Mouse (Mus musculus): ENCODE results near the gene Cpne8. TPM values are rescaled to one million over a fixed set of nuclear protein-coding genes. Genes with fewer than 3 reads are reported as not detected.

Cpne8 gene
- polyA plus RNA-seq, 1 experiment from 2014 or later = 5.1 TPM

- no peak overlapping the region for H3K27ac ChIP-seq (replicated peaks)
- H3K4me3 ChIP-seq = no peak overlapping the region
- H3K9me3 ChIP-seq (replicated peaks) = no peaks in the 10 kb centered on the region
- no peak for DNase-seq (ENCODE audit: low spot score)
- H3K27me3 ChIP-seq (ENCODE audit: low read depth, poor library complexity, severe bottlenecking) = no peaks in the 10 kb centered on the region
- WGBS = 98% methylated on average over 3 of the region's 3 CpGs
- H3K36me3 ChIP-seq = no peaks in the 10 kb centered on the region
- H3K4me1 ChIP-seq = no peaks in the 10 kb centered on the region
These were observed 72.1 kb downstream of the Cpne8 start for GRCm38 (mm10) chr15:90607181-90607580.

- Histone ChIP-seq H3K4me3 (no peak overlapping the region), H3K4me1 (no peaks in the 10 kb centered on the region), H3K9me3 (replicated peaks) (no peaks in the 10 kb centered on the region), H3K27ac (replicated peaks) (no peak overlapping the region), H3K36me3 (no peaks in the 10 kb centered on the region), H3K27me3 (ENCODE audit: low read depth, poor library complexity, severe bottlenecking) (no peaks in the 10 kb centered on the region)
- 83% methylated on average over 5 of the region's 5 CpGs for WGBS
- DNase-seq (ENCODE audit: low spot score) = no peak
These were observed 75.6 kb downstream of the Cpne8 start for GRCm38 (mm10) chr15:90603676-90604075.

- no peaks in the 10 kb centered on the region for H3K4me1 ChIP-seq
- no peak overlapping the region for H3K4me3 ChIP-seq
- H3K36me3 ChIP-seq = no peaks in the 10 kb centered on the region
- no peak for DNase-seq (ENCODE audit: low spot score)
- no peak overlapping the region for H3K27ac ChIP-seq (replicated peaks)
- WGBS = 81% methylated on average over 6 of the region's 6 CpGs
- H3K27me3 ChIP-seq (ENCODE audit: low read depth, poor library complexity, severe bottlenecking) = no peaks in the 10 kb centered on the region
- no peaks in the 10 kb centered on the region for H3K9me3 ChIP-seq (replicated peaks)
These were observed 81.3 kb downstream of the Cpne8 start for GRCm38 (mm10) chr15:90597715-90598497.

GRCm38 (mm10) chr15:90595592-90595991 lies 83.6 kb downstream of the Cpne8 start:
- 86% methylated on average over 2 of the region's 2 CpGs for WGBS
- DNase-seq (ENCODE audit: low spot score) = no peak
- H3K4me1 ChIP-seq = no peaks in the 10 kb centered on the region
- no peaks in the 10 kb centered on the region for H3K27me3 ChIP-seq (ENCODE audit: low read depth, poor library complexity, severe bottlenecking)
- no peak overlapping the region for H3K4me3 ChIP-seq
- H3K36me3 ChIP-seq = no peaks in the 10 kb centered on the region
- H3K27ac ChIP-seq (replicated peaks) = no peak overlapping the region
- H3K9me3 ChIP-seq (replicated peaks) = no peaks in the 10 kb centered on the region

GRCm38 (mm10) chr15:90589587-90589986 lies 89.6 kb downstream of the Cpne8 start:
- whole genome bisulfite sequencing = 78% methylated on average over 7 of the region's 7 CpGs
- Histone ChIP-seq H3K4me1 (no peaks in the 10 kb centered on the region), H3K36me3 (no peaks in the 10 kb centered on the region), H3K27ac (replicated peaks) (no peak overlapping the region), H3K9me3 (replicated peaks) (no peaks in the 10 kb centered on the region), H3K27me3 (ENCODE audit: low read depth, poor library complexity, severe bottlenecking) (no peaks in the 10 kb centered on the region), H3K4me3 (no peak overlapping the region)
- DNase-seq (ENCODE audit: low spot score) = no peak

- WGBS = 93% methylated on average over 3 of the region's 3 CpGs
- Histone ChIP-seq H3K27me3 (ENCODE audit: low read depth, poor library complexity, severe bottlenecking) (no peaks in the 10 kb centered on the region), H3K9me3 (replicated peaks) (no peaks in the 10 kb centered on the region), H3K36me3 (no peaks in the 10 kb centered on the region), H3K4me1 (no peaks in the 10 kb centered on the region), H3K27ac (replicated peaks) (no peak overlapping the region), H3K4me3 (no peak overlapping the region)
- DNase-seq (ENCODE audit: low spot score) = no peak
These were observed 101.8 kb downstream of the Cpne8 start for GRCm38 (mm10) chr15:90577402-90577801.

GRCm38 (mm10) chr15:90569246-90569645 lies 110.0 kb downstream of the Cpne8 start:
- Histone ChIP-seq H3K9me3 (replicated peaks) (no peaks in the 10 kb centered on the region), H3K36me3 (no peaks in the 10 kb centered on the region), H3K4me1 (no peaks in the 10 kb centered on the region), H3K27me3 (ENCODE audit: low read depth, poor library complexity, severe bottlenecking) (no peaks in the 10 kb centered on the region), H3K27ac (replicated peaks) (no peak overlapping the region), H3K4me3 (no peak overlapping the region)
- no peak for DNase-seq (ENCODE audit: low spot score)
- 91% methylated on average over 4 of the region's 4 CpGs for WGBS

GRCm38 (mm10) chr15:90568050-90568449 lies 111.2 kb downstream of the Cpne8 start:
- Histone ChIP-seq H3K9me3 (replicated peaks) (no peaks in the 10 kb centered on the region), H3K4me1 (no peaks in the 10 kb centered on the region), H3K4me3 (no peak overlapping the region), H3K36me3 (no peaks in the 10 kb centered on the region), H3K27ac (replicated peaks) (no peak overlapping the region), H3K27me3 (ENCODE audit: low read depth, poor library complexity, severe bottlenecking) (no peaks in the 10 kb centered on the region)
- no peak for DNase-seq (ENCODE audit: low spot score)
- 92% methylated on average over 4 of the region's 4 CpGs for WGBS

- Histone ChIP-seq H3K9me3 (replicated peaks) (no peaks in the 10 kb centered on the region), H3K4me3 (no peak overlapping the region), H3K4me1 (peaks cover 7% of the 10 kb centered on the region), H3K27ac (replicated peaks) (no peak overlapping the region), H3K36me3 (no peaks in the 10 kb centered on the region), H3K27me3 (ENCODE audit: low read depth, poor library complexity, severe bottlenecking) (no peaks in the 10 kb centered on the region)
- no peak for DNase-seq (ENCODE audit: low spot score)
- 78% methylated on average over 3 of the region's 3 CpGs for WGBS
These were observed 115.2 kb downstream of the Cpne8 start for GRCm38 (mm10) chr15:90563996-90564395.

GRCm38 (mm10) chr15:90561613-90562012 lies 117.6 kb downstream of the Cpne8 start:
- WGBS = 74% methylated on average over 12 of the region's 12 CpGs

GRCm38 (mm10) chr15:90548589-90548988 lies 130.6 kb downstream of the Cpne8 start:
- Histone ChIP-seq H3K36me3 (no peaks in the 10 kb centered on the region), H3K27me3 (ENCODE audit: low read depth, poor library complexity, severe bottlenecking) (no peaks in the 10 kb centered on the region), H3K27ac (replicated peaks) (no peak overlapping the region), H3K4me3 (no peak overlapping the region), H3K9me3 (replicated peaks) (no peaks in the 10 kb centered on the region), H3K4me1 (no peaks in the 10 kb centered on the region)
- DNase-seq (ENCODE audit: low spot score) = no peak
- 95% methylated on average over 7 of the region's 7 CpGs for WGBS

More at GRCm38 (mm10) chr15:90561613-90562012, 117.6 kb downstream of the Cpne8 start:
- peaks cover 7% of the 10 kb centered on the region for H3K4me1 ChIP-seq
- DNase-seq (ENCODE audit: low spot score) = no peak
- H3K4me3 ChIP-seq = no peak overlapping the region
- H3K27ac ChIP-seq (replicated peaks) = no peak overlapping the region
- no peaks in the 10 kb centered on the region for H3K27me3 ChIP-seq (ENCODE audit: low read depth, poor library complexity, severe bottlenecking)
- H3K9me3 ChIP-seq (replicated peaks) = no peaks in the 10 kb centered on the region
- no peaks in the 10 kb centered on the region for H3K36me3 ChIP-seq

- no peaks in the 10 kb centered on the region for H3K4me1 ChIP-seq
- H3K4me3 ChIP-seq = no peak overlapping the region
- no peak for DNase-seq (ENCODE audit: low spot score)
- no peaks in the 10 kb centered on the region for H3K27me3 ChIP-seq (ENCODE audit: low read depth, poor library complexity, severe bottlenecking)
- no peaks in the 10 kb centered on the region for H3K36me3 ChIP-seq
- no peaks in the 10 kb centered on the region for H3K9me3 ChIP-seq (replicated peaks)
- 71% methylated on average over 5 of the region's 5 CpGs for WGBS
- H3K27ac ChIP-seq (replicated peaks) = no peak overlapping the region
These were observed 135.8 kb downstream of the Cpne8 start for GRCm38 (mm10) chr15:90543447-90543846.

- no peak for DNase-seq (ENCODE audit: low spot score)
- H3K9me3 ChIP-seq (replicated peaks) = no peaks in the 10 kb centered on the region
- H3K4me3 ChIP-seq = no peak overlapping the region
- H3K27me3 ChIP-seq (ENCODE audit: low read depth, poor library complexity, severe bottlenecking) = no peaks in the 10 kb centered on the region
- no peak overlapping the region for H3K27ac ChIP-seq (replicated peaks)
- no peaks in the 10 kb centered on the region for H3K36me3 ChIP-seq
- H3K4me1 ChIP-seq = no peaks in the 10 kb centered on the region
These were observed 137.1 kb downstream of the Cpne8 start for GRCm38 (mm10) chr15:90542126-90542525.
